Mouse (Mus musculus) heart, postnatal 0 days (tissue): ENCODE results near the gene A030003K21Rik. TPM values are rescaled to one million over a fixed set of nuclear protein-coding genes. Genes with fewer than 3 reads are reported as not detected.

Experiments
- ATAC-seq: fragments of 200-750 bp; cut with Nextera tagmentation; 2 replicates; pipeline ENCODE4 v1.8.0; 2017; ENCODE audit warnings: low read depth, moderate number of reproducible peaks, moderate library complexity; ENCODE audit not compliant: insufficient read depth
- DNase-seq: peaks from one replicate; pipeline ENCODE4 v3.0.0-alpha.2; 2016; ENCODE audit warnings: low spot score
- H3K27ac ChIP-seq: fragments of 300-500 bp; sonication (generic); 2 replicates; pipeline ENCODE4 v1.5.1; 2014; ENCODE audit warnings: low read depth, mild to moderate bottlenecking
- H3K27me3 ChIP-seq: fragments of 300-500 bp; sonication (generic); 2 replicates; pipeline ENCODE4 v1.6.1; 2014; ENCODE audit warnings: low read length, mixed read lengths; ENCODE audit not compliant: control insufficient read depth, insufficient read depth
- H3K36me3 ChIP-seq: fragments of 300-500 bp; sonication (generic); replicated peaks from 2 replicates; pipeline ENCODE4 v1.6.1; 2014; ENCODE audit warnings: low read length, mixed read lengths; ENCODE audit not compliant: control insufficient read depth, insufficient read depth
- H3K4me1 ChIP-seq: fragments of 300-500 bp; sonication (generic); 2 replicates; pipeline ENCODE4 v1.6.1; 2014; ENCODE audit warnings: antibody characterized with exemption; ENCODE audit not compliant: control insufficient read depth, insufficient read depth
- H3K4me2 ChIP-seq: fragments of 300-500 bp; sonication (generic); 2 replicates; pipeline ENCODE4 v1.6.1; 2014; ENCODE audit warnings: low read depth, mild to moderate bottlenecking, low read length, moderate library complexity
- H3K4me3 ChIP-seq: fragments of 300-500 bp; sonication (generic); 2 replicates; pipeline ENCODE4 v1.5.1; 2014; ENCODE audit warnings: low read depth, low read length
- H3K9ac ChIP-seq: fragments of 300-500 bp; sonication (generic); replicated peaks from 2 replicates; pipeline ENCODE4 v1.6.1; 2014; ENCODE audit warnings: low read depth, low read length, mixed read lengths
- H3K9me3 ChIP-seq: fragments of 300-500 bp; sonication (generic); replicated peaks from 2 replicates; pipeline ENCODE4 v1.6.1; 2016; ENCODE audit warnings: low read length; ENCODE audit not compliant: control insufficient read depth
- CTCF ChIP-seq: IDR thresholded peaks from 2 replicates; pipeline ENCODE4 v1.5.1; 2016; ENCODE audit warnings: antibody characterized with exemption, control low read depth, low read depth
- EP300 ChIP-seq: IDR thresholded peaks from 2 replicates; pipeline ENCODE4 v1.6.1; 2016; ENCODE audit warnings: antibody characterized with exemption, low read depth
- WGBS: fragments of 180-500 bp; shearing (Covaris S2); extraction: QIAGEN DNeasy Blood & Tissue Kit; methylation state at CpG from one replicate; pipeline ENCODE4 v1.1.7; 2014; 5-methylcytosine and 5-hydroxymethylcytosine counted together
- polyA plus RNA-seq: library from polyadenylated mRNA; unstranded; fragments of >200 nt; fragmentation: Nextera tagmentation; extraction: Ambion mirVana; gene quantifications from 2 replicates; pipeline ENCODE4 v1.2.1, GENCODE M21; 2015
- total RNA-seq: library from RNA; depleted of rRNA; stranded (reverse); fragments of >200 nt; gene quantifications from 2 replicates; pipeline ENCODE4 v1.2.3, GENCODE M21; 2014; ENCODE audit warnings: low replicate concordance

A030003K21Rik gene
- total and polyA plus RNA-seq, 2 experiments from 2014 or later = not detected

DNA sequence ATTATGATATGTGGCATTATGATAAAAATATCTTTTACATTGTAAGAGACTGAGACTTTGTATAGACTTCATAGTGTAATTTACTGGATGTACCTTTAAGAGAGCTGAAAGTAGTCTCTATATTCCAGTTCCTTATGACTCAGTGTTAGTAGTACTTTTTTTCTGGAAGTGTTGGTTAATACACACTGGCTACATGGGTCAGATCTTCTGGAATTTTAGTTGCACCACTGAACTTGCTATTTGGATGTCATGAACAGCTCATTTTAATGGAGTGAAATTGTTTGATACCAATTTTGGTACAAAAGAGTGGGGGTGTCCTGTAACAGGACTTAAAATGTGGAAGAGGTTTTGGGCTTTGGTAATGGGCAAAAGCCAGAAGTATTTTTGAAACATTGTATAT lies 34.7 kb upstream of the A030003K21Rik start:
- TF ChIP-seq CTCF (no peak), EP300 (no peak)
- Histone ChIP-seq H3K36me3 (no peaks in the 10 kb centered on the region), H3K27me3 (no peaks in the 10 kb centered on the region), H3K9me3 (no peaks in the 10 kb centered on the region), H3K4me2 (no peak overlapping the region), H3K9ac (no peak overlapping the region), H3K4me1 (no peaks in the 10 kb centered on the region), H3K4me3 (no peak overlapping the region), H3K27ac (no peak overlapping the region)
- ATAC-seq (no peak), DNase-seq (no peak)

DNA sequence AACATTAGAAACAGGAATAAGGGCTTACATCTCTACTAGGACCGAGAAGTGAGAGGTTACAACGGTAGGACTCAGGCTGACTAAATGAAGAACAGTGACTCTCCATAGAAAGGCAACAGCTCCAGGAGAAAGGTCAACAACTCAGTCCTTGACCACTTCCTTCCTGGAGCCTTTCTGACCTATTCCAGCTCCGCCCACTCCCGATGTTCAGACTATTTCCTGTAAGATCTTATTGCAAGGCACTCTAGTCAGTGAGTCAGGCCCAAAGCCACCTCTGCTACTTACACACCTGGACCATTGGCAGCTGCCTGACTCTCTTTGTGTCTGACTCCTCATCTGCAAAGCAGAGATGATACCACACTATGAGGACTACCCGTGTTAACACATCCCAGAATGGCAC lies 32.6 kb upstream of the A030003K21Rik start:
- no peak overlapping the region for H3K4me3 ChIP-seq
- no peaks in the 10 kb centered on the region for H3K36me3 ChIP-seq
- ATAC-seq = no peak
- H3K4me1 ChIP-seq = peaks cover 16% of the 10 kb centered on the region; the same call in 1 of the 2 replicates
- no peak overlapping the region for H3K4me2 ChIP-seq
- H3K27me3 ChIP-seq = no peaks in the 10 kb centered on the region
- no peaks in the 10 kb centered on the region for H3K9me3 ChIP-seq
- no peak overlapping the region for H3K9ac ChIP-seq
- TF ChIP-seq CTCF = no peak
- no peak for TF ChIP-seq EP300
- 62% methylated on average over 5 of the region's 5 CpGs for WGBS
- no peak overlapping the region for H3K27ac ChIP-seq
- DNase-seq = no peak

DNA sequence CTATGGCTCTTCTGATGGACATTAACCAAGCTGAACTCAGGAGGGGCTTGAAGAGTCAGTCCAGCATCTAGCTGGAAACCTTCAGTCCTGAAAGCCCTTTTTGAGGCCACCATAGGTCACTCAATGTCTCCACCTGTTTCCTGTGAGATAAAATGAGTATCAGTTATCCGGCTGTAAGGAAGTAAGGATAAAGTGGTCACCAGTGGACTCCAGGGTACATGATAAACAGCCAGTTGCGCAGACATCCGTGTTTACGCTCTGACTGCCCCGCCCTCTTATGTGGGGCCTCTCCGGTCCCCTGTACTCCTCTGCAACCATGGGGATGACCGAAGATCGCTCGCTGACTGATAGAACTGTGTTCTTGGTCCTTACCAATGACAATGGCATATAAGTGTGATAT lies 31.2 kb upstream of the A030003K21Rik start:
- WGBS = 60% methylated on average over 9 of the region's 9 CpGs
- H3K27me3 ChIP-seq = no peaks in the 10 kb centered on the region
- H3K27ac ChIP-seq = no peak overlapping the region
- TF ChIP-seq CTCF = no peak
- TF ChIP-seq EP300 = 0 out of 2 replicates have a peak, but pooled peaks have one; percentile 47
- H3K9ac ChIP-seq = no peak overlapping the region
- no peak overlapping the region for H3K4me3 ChIP-seq
- no peaks in the 10 kb centered on the region for H3K9me3 ChIP-seq
- no peaks in the 10 kb centered on the region for H3K36me3 ChIP-seq
- H3K4me1 ChIP-seq = peaks cover 16% of the 10 kb centered on the region; the same call in 1 of the 2 replicates
- DNase-seq = no peak
- peak; percentile 44 for ATAC-seq
- H3K4me2 ChIP-seq = no peak overlapping the region

DNA sequence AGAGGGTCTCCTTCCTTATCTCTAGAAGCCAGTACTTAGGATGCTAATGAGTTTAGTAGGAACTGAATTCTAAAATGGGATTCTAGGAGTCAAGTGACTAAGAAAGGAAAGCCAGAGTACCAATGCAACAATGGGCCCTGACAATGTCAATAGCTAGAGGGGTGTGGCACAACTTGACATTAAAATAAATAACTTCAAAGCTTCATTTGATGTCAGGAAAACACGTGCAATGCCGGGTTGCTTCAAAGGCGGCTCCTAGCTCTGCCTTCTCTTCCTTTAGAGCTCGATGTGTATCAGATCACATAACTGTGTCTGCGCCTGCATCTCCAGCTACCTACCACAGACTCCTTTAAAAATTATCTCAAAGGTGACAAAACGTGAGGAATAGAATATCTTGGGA lies 30.7 kb upstream of the A030003K21Rik start:
- peaks cover 16% of the 10 kb centered on the region; the same call in 1 of the 2 replicates for H3K4me1 ChIP-seq
- ATAC-seq = no peak

GRCm38 (mm10) chr1:82973244-82973643 lies 30.1 kb upstream of the A030003K21Rik start:
- WGBS = 63% methylated on average over 1 of the region's 1 CpGs
- H3K4me1 ChIP-seq = peaks cover 16% of the 10 kb centered on the region; the same call in 1 of the 2 replicates
- no peak overlapping the region for H3K4me2 ChIP-seq
- H3K4me3 ChIP-seq = no peak overlapping the region
- H3K27me3 ChIP-seq = no peaks in the 10 kb centered on the region
- ATAC-seq (no peak), DNase-seq (no peak)
- H3K9me3 ChIP-seq = no peaks in the 10 kb centered on the region
- TF ChIP-seq EP300 (no peak), CTCF (peak; percentile 33)
- no peak overlapping the region for H3K27ac ChIP-seq
- no peaks in the 10 kb centered on the region for H3K36me3 ChIP-seq
- H3K9ac ChIP-seq = no peak overlapping the region

More for the DNA sequence above, 30.7 kb upstream of the A030003K21Rik start:
- no peaks in the 10 kb centered on the region for H3K9me3 ChIP-seq
- no peak overlapping the region for H3K4me3 ChIP-seq
- no peak for DNase-seq
- WGBS = 29% methylated on average over 6 of the region's 6 CpGs
- no peak overlapping the region for H3K9ac ChIP-seq
- no peaks in the 10 kb centered on the region for H3K36me3 ChIP-seq
- no peak overlapping the region for H3K27ac ChIP-seq
- no peak for TF ChIP-seq EP300
- no peak for TF ChIP-seq CTCF
- no peak overlapping the region for H3K4me2 ChIP-seq
- no peaks in the 10 kb centered on the region for H3K27me3 ChIP-seq

DNA sequence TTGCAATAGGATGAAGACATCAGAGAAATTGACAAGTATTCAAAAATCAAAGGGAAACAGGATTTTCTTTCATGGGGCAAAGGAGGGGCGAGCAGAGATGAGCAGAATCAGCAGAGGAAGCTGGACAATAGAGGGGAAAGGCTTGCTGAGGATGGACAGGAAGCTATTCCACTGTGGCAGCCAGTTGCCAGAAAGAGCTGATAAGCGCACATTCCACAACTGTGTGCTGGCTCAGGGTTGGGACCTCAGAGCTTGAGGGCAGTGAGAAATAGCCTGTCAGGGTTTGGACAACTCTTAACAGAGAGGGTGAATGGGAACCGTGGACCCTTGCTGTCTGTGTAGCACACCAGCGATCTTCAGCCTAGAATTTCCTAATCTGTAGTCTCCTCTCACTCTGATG lies 28.9 kb upstream of the A030003K21Rik start:
- DNase-seq (peak; percentile 82), ATAC-seq (peak; percentile 90)
- no peaks in the 10 kb centered on the region for H3K27me3 ChIP-seq
- H3K4me2 ChIP-seq = 0 out of 2 replicates have a peak overlapping the region, but pooled peaks have one; percentile 34
- 5% methylated on average over 4 of the region's 4 CpGs for WGBS
- peaks cover 16% of the 10 kb centered on the region; the same call in 1 of the 2 replicates for H3K4me1 ChIP-seq
- no peak for TF ChIP-seq CTCF
- no peak for TF ChIP-seq EP300
- no peaks in the 10 kb centered on the region for H3K36me3 ChIP-seq
- no peak overlapping the region for H3K4me3 ChIP-seq
- no peaks in the 10 kb centered on the region for H3K9me3 ChIP-seq
- 0 out of 2 replicates have a peak overlapping the region, but pooled peaks have one; percentile 25 for H3K9ac ChIP-seq
- H3K27ac ChIP-seq = peak overlapping the region; percentile 50
